Mouse (Mus musculus) G1E (cell line): ENCODE measurements around the gene Clint1.

Experiments used
- CTCF ChIP-seq: IDR thresholded peaks from 2 replicates; pipeline ENCODE4 v1.5.1; 2012; ENCODE audit warnings: low read depth, low read length, inconsistent platforms, mixed read lengths
- GATA1 ChIP-seq: IDR thresholded peaks from 2 replicates; pipeline ENCODE4 v1.6.1; 2012; ENCODE audit warnings: borderline replicate concordance, low read length, inconsistent platforms, mixed read lengths
- GATA2 ChIP-seq: IDR thresholded peaks from 2 replicates; pipeline ENCODE4 v1.6.1; 2012; ENCODE audit warnings: low read depth, low read length, inconsistent platforms, borderline replicate concordance
- TAL1 ChIP-seq: conservative IDR thresholded peaks from 2 replicates; pipeline ENCODE4 v1.6.1; 2012; ENCODE audit warnings: low read depth, low read length, inconsistent platforms, mixed read lengths

GRCm38 (mm10) chr11:45806264-45806663 is 45.6 kb upstream of the Clint1 start:
- TF ChIP-seq CTCF (no peak), GATA1 (no peak), TAL1 (no peak), GATA2 (no peak)
